Mouse (Mus musculus) neural tube, embryonic 15.5 days (tissue): ENCODE data around the gene B230104I21Rik. TPM values are rescaled to one million over a fixed set of nuclear protein-coding genes. Genes with fewer than 3 reads are reported as not detected.
A peak's percentile ranks its signal among the peaks of the same experiment; 100 is the strongest.

Experiments used
- ATAC-seq: fragments of 200-750 bp; cut with Nextera tagmentation; 2 replicates; pipeline ENCODE4 v1.8.0; 2017; ENCODE audit warnings: mild to moderate bottlenecking, moderate TSS enrichment, moderate library complexity; ENCODE audit not compliant: low FRiP score
- H3K27ac ChIP-seq: fragments of 300-500 bp; sonication (generic); replicated peaks from 2 replicates; pipeline ENCODE4 v1.5.1; 2015; ENCODE audit warnings: mild to moderate bottlenecking, inconsistent platforms
- H3K27me3 ChIP-seq: fragments of 300-500 bp; sonication (generic); replicated peaks from 2 replicates; pipeline ENCODE4 v1.6.1; 2015; ENCODE audit warnings: inconsistent platforms
- H3K36me3 ChIP-seq: fragments of 300-500 bp; sonication (generic); 2 replicates; pipeline ENCODE4 v1.6.1; 2015; ENCODE audit warnings: inconsistent platforms
- H3K4me1 ChIP-seq: fragments of 300-500 bp; sonication (generic); 2 replicates; pipeline ENCODE4 v1.6.1; 2015; ENCODE audit warnings: inconsistent platforms
- H3K4me2 ChIP-seq: fragments of 300-500 bp; sonication (generic); 2 replicates; pipeline ENCODE4 v1.6.1; 2015; ENCODE audit warnings: inconsistent platforms, mild to moderate bottlenecking, moderate library complexity
- H3K4me3 ChIP-seq: fragments of 300-500 bp; sonication (generic); replicated peaks from 2 replicates; pipeline ENCODE4 v1.5.1; 2015; ENCODE audit warnings: mild to moderate bottlenecking, inconsistent platforms
- H3K9ac ChIP-seq: fragments of 300-500 bp; sonication (generic); replicated peaks from 2 replicates; pipeline ENCODE4 v1.6.1; 2015; ENCODE audit warnings: mild to moderate bottlenecking, inconsistent platforms
- H3K9me3 ChIP-seq: fragments of 300-500 bp; sonication (generic); replicated peaks from 2 replicates; pipeline ENCODE4 v1.6.1; 2016; ENCODE audit warnings: inconsistent platforms
- WGBS: fragments of 180-500 bp; shearing (Covaris S2); methylation state at CpG from one replicate; pipeline ENCODE4 v1.1.7; 2015; ENCODE audit warnings: mixed read lengths; 5-methylcytosine and 5-hydroxymethylcytosine counted together
- polyA plus RNA-seq: library from polyadenylated mRNA; unstranded; fragments of >200 nt; fragmentation: Nextera tagmentation; extraction: Ambion mirVana; gene quantifications from 2 replicates; pipeline ENCODE4 v1.2.1, GENCODE M21; 2015

Gene B230104I21Rik
- polyA plus RNA-seq, 1 experiment from 2014 or later: not detected

- no peak overlapping the region for H3K27ac ChIP-seq
- H3K27me3 ChIP-seq: peaks cover 8% of the 10 kb centered on the region; the same call in 1 of the 2 replicates
- no peak for ATAC-seq
- 0 out of 2 replicates have a peak, but pooled peaks cover 3% of the 10 kb centered on the region for H3K4me1 ChIP-seq
- no peaks in the 10 kb centered on the region for H3K36me3 ChIP-seq
- H3K4me2 ChIP-seq: no peak overlapping the region
- H3K9me3 ChIP-seq: no peaks in the 10 kb centered on the region
- WGBS: 87% methylated on average over 10 of the region's 10 CpGs
- H3K9ac ChIP-seq: no peak overlapping the region
- H3K4me3 ChIP-seq: no peak overlapping the region
These were observed 40.2 kb downstream of the B230104I21Rik start for GRCm38 (mm10) chr4:154375939-154376625.

- Histone ChIP-seq H3K4me3 (no peak overlapping the region), H3K4me2 (no peak overlapping the region), H3K9me3 (no peaks in the 10 kb centered on the region), H3K27me3 (peaks cover 11% of the 10 kb centered on the region; the same call in 1 of the 2 replicates), H3K27ac (no peak overlapping the region), H3K36me3 (no peaks in the 10 kb centered on the region), H3K9ac (no peak overlapping the region), H3K4me1 (no peaks in the 10 kb centered on the region)
- no peak for ATAC-seq
- WGBS: 91% methylated on average over 2 of the region's 2 CpGs
These were observed 42.9 kb downstream of the B230104I21Rik start for GRCm38 (mm10) chr4:154378876-154379275.

- Histone ChIP-seq H3K36me3 (no peaks in the 10 kb centered on the region), H3K4me3 (no peak overlapping the region), H3K27ac (no peak overlapping the region), H3K4me1 (peaks cover 25% of the 10 kb centered on the region), H3K4me2 (no peak overlapping the region), H3K9me3 (no peaks in the 10 kb centered on the region), H3K9ac (no peak overlapping the region), H3K27me3 (peaks cover 4% of the 10 kb centered on the region; the same call in 1 of the 2 replicates)
- ATAC-seq: no peak
- WGBS: 53% methylated on average over 8 of the region's 8 CpGs
These were observed 49.3 kb downstream of the B230104I21Rik start for GRCm38 (mm10) chr4:154385208-154385607.

- no peak overlapping the region for H3K4me3 ChIP-seq
- H3K36me3 ChIP-seq: no peaks in the 10 kb centered on the region
- WGBS: 79% methylated on average over 2 of the region's 2 CpGs
These were observed 50.0 kb downstream of the B230104I21Rik start for GRCm38 (mm10) chr4:154385918-154386317.

GRCm38 (mm10) chr4:154386810-154387209 is 50.9 kb downstream of the B230104I21Rik start:
- no peak overlapping the region for H3K27ac ChIP-seq
- WGBS: 58% methylated on average over 8 of the region's 8 CpGs
- no peaks in the 10 kb centered on the region for H3K9me3 ChIP-seq
- peaks cover 4% of the 10 kb centered on the region; the same call in 1 of the 2 replicates for H3K27me3 ChIP-seq
- no peak for ATAC-seq
- no peak overlapping the region for H3K9ac ChIP-seq
- no peaks in the 10 kb centered on the region for H3K36me3 ChIP-seq
- peaks cover 41% of the 10 kb centered on the region for H3K4me1 ChIP-seq
- no peak overlapping the region for H3K4me3 ChIP-seq
- H3K4me2 ChIP-seq: no peak overlapping the region

More at GRCm38 (mm10) chr4:154385918-154386317, 50.0 kb downstream of the B230104I21Rik start:
- Histone ChIP-seq H3K4me1 (peaks cover 32% of the 10 kb centered on the region), H3K9ac (no peak overlapping the region), H3K27ac (no peak overlapping the region), H3K4me2 (no peak overlapping the region), H3K9me3 (no peaks in the 10 kb centered on the region), H3K27me3 (peaks cover 4% of the 10 kb centered on the region; the same call in 1 of the 2 replicates)
- ATAC-seq: no peak

- H3K4me3 ChIP-seq: no peak overlapping the region
- H3K27me3 ChIP-seq: peaks cover 8% of the 10 kb centered on the region
- no peak overlapping the region for H3K4me2 ChIP-seq
- H3K27ac ChIP-seq: peak overlapping the region; percentile 6; the same call in 1 of the 2 replicates
- no peak for ATAC-seq
- no peak overlapping the region for H3K9ac ChIP-seq
- peaks cover 56% of the 10 kb centered on the region for H3K4me1 ChIP-seq
- WGBS: 51% methylated on average over 2 of the region's 2 CpGs
- H3K36me3 ChIP-seq: no peaks in the 10 kb centered on the region
- H3K9me3 ChIP-seq: no peaks in the 10 kb centered on the region
These were observed 53.7 kb downstream of the B230104I21Rik start for GRCm38 (mm10) chr4:154389641-154390040.

GRCm38 (mm10) chr4:154390333-154391080 is 54.6 kb downstream of the B230104I21Rik start:
- Histone ChIP-seq H3K4me2 (no peak overlapping the region), H3K4me3 (no peak overlapping the region), H3K27me3 (peaks cover 10% of the 10 kb centered on the region), H3K27ac (peak overlapping the region; percentile 6; the same call in 1 of the 2 replicates), H3K36me3 (no peaks in the 10 kb centered on the region), H3K9me3 (no peaks in the 10 kb centered on the region), H3K4me1 (peaks cover 48% of the 10 kb centered on the region), H3K9ac (peak overlapping the region; percentile 8; the same call in 1 of the 2 replicates)
- peak; percentile 62; the same call in 1 of the 2 replicates for ATAC-seq
- WGBS: 8% methylated on average over 20 of the region's 20 CpGs

- H3K9ac ChIP-seq: no peak overlapping the region
- WGBS: 81% methylated on average over 1 of the region's 1 CpGs
- no peak for ATAC-seq
- no peaks in the 10 kb centered on the region for H3K36me3 ChIP-seq
- H3K4me1 ChIP-seq: peaks cover 45% of the 10 kb centered on the region
- peaks cover 10% of the 10 kb centered on the region; the same call in 1 of the 2 replicates for H3K27me3 ChIP-seq
- H3K4me3 ChIP-seq: no peak overlapping the region
- H3K9me3 ChIP-seq: no peaks in the 10 kb centered on the region
- no peak overlapping the region for H3K27ac ChIP-seq
- no peak overlapping the region for H3K4me2 ChIP-seq
These were observed 56.7 kb downstream of the B230104I21Rik start for GRCm38 (mm10) chr4:154392641-154393040.

GRCm38 (mm10) chr4:154393196-154394122 is 57.5 kb downstream of the B230104I21Rik start:
- Histone ChIP-seq H3K4me2 (no peak overlapping the region), H3K27ac (no peak overlapping the region), H3K9me3 (no peaks in the 10 kb centered on the region), H3K9ac (no peak overlapping the region), H3K4me1 (peaks cover 45% of the 10 kb centered on the region), H3K27me3 (peaks cover 10% of the 10 kb centered on the region; the same call in 1 of the 2 replicates), H3K36me3 (no peaks in the 10 kb centered on the region), H3K4me3 (no peak overlapping the region)
- 32% methylated on average over 18 of the region's 18 CpGs for WGBS
- ATAC-seq: no peak

GRCm38 (mm10) chr4:154394123-154394722 is 58.3 kb downstream of the B230104I21Rik start:
- Histone ChIP-seq H3K36me3 (no peaks in the 10 kb centered on the region), H3K9ac (no peak overlapping the region), H3K27ac (no peak overlapping the region), H3K4me3 (no peak overlapping the region), H3K4me1 (peaks cover 45% of the 10 kb centered on the region), H3K27me3 (peaks cover 10% of the 10 kb centered on the region; the same call in 1 of the 2 replicates), H3K4me2 (no peak overlapping the region), H3K9me3 (no peaks in the 10 kb centered on the region)
- no peak for ATAC-seq
- 44% methylated on average over 7 of the region's 7 CpGs for WGBS
